Mouse (Mus musculus) B cell, adult 2 months (primary cell): Measurements from ENCODE around the gene 2510039O18Rik.

Experiments
- DNase-seq, 2 experiments: peaks; one replicate each; pipeline ENCODE4 v3.0.0; 2022

2510039O18Rik gene

DNA sequence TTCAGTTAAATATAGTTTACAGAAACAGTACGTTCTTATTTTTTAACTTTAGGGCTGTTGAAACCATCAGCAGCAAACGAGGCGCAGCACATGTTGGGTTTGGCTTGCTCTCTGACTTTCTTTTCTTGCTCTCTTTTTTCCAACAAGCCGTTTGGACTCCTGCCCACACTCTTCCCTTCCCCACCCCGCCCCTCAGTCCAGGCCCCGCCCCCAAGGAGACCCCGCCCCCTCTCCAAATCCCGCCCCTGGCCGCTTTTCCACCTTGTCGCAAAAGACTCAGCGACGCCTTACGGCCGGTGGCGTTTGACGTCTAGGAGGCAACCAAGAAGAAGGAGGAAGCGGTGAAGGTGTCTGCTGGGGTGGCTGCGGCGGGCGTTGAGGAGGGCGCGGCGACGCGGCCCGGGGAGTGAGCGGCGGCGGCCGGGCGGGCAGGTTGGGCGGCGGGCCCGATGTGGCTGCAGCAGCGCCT lies at the start of gene 2510039O18Rik:
Gene 2510039O18Rik (plus strand): TSS at position 320 of the 469 bp plus-strand sequence.
- DNase-seq = peak; percentile 81 to 82

DNA sequence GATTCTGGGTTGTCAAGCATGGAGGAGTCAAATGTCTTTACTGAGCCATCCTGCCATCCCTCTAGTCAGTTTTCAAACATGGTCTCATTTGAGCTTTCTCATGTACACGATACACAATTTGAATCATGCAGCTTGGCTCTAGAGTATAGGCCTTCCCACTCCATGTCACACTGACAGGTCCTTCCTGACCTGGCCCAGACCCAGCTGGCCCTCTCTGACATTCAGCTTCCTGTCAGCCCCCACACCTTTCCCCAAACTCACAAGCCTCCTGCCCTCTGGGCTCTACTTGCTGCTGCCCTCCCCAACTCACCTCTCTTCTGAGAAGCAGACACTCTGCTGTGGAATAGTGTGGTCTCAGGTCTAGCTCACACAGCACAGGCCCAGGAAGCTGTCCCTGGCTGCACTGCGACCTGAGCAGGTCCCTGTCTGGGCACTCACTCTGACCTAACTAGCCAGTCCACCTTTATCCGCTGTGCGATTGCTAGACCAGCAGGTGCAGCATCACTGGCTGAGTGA lies 44.8 kb upstream of the 2510039O18Rik start:
- DNase-seq = no peak

DNA sequence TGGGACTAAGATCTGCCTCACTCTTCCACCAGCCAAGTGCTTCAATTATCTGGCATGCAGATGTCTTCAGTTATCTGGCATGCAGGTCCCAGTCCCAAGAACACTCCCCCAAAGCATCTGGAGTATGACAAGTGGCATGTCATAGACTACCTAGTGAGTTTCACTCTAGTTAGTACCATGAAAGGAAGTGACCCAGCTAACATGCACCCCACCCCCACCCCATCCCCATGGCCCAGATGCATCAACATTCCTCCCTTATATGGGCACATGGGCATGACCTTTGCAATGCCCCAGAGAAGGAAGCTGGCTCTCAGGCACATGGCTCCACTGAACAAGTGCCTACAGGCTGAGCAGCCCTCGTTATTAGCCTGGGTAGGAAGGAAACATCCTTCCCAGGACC lies 44.3 kb upstream of the 2510039O18Rik start:
- DNase-seq = no peak

DNA sequence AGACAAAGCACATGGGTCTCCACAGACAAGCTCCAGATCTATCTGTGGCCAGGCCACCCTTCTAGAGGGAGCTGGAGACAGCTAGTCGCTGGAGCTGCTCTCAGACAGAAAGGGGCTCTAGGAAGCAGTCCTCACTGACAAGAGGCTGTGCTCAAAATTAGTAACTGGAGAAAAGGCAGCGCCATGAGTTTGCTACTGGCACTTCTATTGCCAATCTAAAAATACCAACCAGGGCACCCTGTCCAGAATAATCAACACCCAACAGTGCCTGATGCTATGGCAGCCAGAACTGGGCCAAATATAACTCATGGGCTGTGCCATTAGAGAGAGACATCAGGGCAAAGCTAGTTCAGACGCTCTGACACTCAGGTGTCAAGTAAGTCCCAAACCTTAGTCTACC lies 43.3 kb upstream of the 2510039O18Rik start:
- no peak for DNase-seq

DNA sequence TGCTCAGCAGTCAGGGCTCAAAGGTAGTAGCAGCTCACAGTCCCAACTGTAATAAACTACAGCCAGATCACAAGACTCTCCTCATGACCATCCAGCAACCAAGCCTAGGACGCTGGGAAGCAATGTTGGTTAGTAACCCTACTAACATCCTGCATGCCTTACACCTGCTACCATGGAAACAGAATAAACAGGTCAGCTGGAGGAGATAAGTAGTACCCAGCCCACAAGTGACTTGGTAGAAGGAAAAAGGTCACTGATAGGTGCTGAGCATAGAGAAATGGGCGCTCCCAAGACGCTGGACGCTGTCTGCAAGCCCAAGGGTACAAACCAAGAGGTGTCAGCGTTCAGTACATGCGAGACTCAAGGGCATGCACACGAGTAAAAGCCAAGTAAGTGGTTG lies 40.2 kb upstream of the 2510039O18Rik start:
- DNase-seq = no peak

DNA sequence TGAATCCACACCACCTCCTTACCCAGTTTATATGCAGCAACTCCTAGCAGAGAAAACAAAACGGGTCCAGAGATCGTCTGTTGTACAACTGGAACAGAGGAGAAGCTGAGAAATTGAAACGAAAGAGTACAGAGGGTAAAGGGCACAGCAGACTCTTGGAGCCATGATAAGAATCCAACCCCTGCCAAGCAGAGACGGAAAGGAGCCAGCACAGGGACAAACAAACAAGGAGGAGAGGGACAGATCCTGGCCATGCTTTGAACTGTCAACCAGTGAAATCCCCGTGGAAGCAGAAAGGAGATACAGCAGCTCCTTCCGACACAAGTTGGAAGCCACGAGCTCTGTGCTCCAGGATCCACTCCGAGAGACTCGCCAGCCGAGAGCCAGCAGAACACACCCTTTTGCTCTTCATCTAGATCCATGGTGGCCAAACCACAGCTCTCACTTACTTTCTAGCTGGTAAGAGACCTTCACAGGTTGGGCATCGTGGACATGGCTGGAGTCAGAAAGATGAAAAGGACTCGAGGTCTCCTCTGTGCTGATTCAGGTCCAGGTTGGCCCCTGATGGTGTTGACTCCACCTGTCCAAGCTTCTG lies 37.7 kb upstream of the 2510039O18Rik start:
- no peak for DNase-seq

DNA sequence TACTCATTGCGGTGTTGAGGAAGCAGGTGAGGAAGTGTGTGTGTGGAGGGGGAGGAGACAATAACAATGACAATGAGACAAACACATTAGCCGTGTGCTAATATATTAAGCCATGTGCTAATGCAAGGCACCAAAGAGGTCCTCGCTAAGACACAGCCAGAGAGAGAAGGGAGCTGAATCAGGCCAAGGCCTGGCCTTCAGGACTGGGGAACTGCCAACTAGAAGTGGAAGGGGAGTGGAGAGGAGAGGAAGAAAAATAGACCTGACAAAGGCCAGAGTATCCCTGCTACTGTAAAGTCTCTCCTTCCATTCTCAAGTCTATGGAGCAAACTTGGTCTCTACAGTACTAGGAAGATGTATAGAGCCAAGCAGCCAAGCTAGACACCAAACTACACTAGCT lies 37.1 kb upstream of the 2510039O18Rik start:
- no peak for DNase-seq

- peak; percentile 93 for DNase-seq
These were observed 36.2 kb upstream of the 2510039O18Rik start, which contains the start of gene Mfn2 for GRCm38 (mm10) chr4:147904313-147905089. TSS of gene Mfn2 (minus strand) at chr4:147904704.

DNA sequence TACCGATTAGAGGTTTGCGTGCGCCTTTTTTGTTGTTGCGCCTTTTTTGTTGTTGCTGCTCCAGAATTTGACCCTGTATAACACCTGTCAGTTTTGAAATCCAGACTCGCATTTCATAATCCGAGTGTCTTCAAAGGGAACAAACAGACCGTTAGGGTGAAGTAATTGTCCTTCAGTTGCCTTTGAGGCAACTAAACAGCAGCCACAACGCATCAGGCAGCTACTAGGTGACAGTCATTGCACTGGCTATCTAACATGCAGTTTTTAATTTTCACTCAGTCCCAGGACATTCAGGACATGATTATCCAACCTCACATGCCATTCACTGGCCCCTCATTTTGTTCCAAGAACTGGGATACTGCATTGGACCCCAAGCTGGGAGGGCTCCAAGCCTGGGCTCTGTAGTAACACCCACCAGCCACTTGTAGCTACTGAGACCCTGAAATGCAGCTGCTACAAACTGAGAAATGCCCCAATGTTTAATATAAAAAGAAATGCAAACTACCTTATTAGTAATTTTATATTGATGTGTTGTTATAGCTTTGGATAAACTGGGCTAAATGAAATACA lies 35.5 kb upstream of the 2510039O18Rik start:
- peak; percentile 20 for DNase-seq

DNA sequence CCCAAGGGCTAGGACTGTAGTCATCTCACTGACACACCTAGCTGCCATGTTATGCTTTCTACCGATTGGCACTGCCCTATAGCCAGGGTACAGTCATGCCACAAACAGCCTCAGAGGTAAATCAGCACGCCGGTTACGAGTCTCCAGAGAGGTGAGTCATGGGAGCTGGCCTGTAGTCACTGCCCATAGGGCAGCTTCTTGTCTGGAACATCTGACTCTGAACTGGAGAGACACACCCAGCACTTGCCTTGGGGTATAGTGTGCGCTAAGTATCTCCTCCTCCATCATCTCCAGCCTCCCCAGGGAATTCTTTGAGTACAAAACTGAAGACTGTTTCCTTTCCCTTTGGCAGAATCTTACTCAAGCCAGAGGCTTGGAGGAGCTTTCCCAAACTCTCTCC lies 34.5 kb upstream of the 2510039O18Rik start:
- no peak for DNase-seq

GRCm38 (mm10) chr4:147909486-147909885 lies 31.2 kb upstream of the 2510039O18Rik start:
- DNase-seq = no peak

- peak; percentile 47 to 55 for DNase-seq
These were observed 22.1 kb upstream of the 2510039O18Rik start for GRCm38 (mm10) chr4:147918459-147919121.

GRCm38 (mm10) chr4:147920973-147921372 lies 19.7 kb upstream of the 2510039O18Rik start:
- no peak for DNase-seq

GRCm38 (mm10) chr4:147922341-147922740 lies 18.4 kb upstream of the 2510039O18Rik start:
- no peak for DNase-seq

DNA sequence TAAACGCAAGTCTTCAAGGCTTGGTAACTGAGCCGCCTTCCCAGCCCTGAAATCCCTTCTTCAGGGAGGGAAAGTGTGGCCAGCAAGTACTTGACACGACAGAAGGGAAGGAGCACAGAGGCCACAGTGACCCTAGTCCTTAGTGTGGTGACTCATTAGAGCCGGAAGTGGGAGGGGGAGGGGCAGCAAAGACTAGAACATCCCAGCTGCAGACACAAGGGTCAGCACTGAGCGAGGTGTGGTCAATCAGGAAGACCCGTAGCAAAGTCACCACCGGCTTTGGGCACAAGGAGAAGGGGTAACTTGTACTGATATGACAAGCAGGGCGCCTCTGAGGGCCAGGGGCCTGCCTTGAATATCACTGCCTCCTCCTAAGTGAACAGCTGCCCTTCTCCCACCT lies 13.0 kb upstream of the 2510039O18Rik start:
- no peak for DNase-seq

DNA sequence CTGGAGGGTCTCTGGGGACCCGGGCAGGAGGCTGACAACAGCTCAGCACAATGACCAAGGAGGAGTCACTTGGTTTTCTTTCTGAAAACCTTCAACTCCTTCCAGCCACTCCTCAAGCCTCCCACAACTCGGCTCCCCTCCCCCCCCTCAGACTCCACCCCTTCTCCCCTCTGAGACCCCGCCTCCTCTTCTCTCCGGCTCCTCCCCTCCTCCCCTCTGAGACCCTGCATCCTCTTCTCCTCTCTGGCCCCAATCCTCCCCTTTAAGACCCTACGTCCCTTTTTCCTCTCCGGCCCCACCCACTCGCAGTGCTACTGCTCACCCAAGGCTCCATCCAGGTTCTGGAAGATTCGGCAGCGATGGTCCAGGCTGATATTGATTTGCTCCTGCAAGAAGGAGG lies 12.6 kb upstream of the 2510039O18Rik start:
- DNase-seq = no peak

GRCm38 (mm10) chr4:147928540-147928939 lies 12.2 kb upstream of the 2510039O18Rik start:
- DNase-seq = no peak

DNA sequence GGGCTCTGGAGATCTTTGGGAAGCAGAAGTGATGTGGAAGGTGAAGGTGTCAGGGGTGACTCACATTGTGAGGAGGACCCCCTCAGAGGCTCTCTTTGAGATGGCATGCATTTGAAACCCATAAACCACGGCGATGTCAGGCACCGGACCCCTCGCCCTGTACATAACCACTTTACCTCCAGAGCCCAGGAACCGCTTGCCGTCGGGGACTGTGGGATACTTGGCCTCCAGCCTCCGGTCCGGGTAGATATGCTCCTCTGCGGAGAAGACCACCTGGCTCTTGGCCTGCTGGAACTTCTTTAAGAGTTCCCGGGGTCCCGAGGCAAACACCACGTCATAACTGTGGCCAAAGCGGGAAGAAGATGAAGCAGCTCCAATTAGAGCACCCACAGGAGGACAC lies 9.7 kb upstream of the 2510039O18Rik start:
- DNase-seq = no peak

- DNase-seq = no peak
These were observed 6.6 kb upstream of the 2510039O18Rik start for GRCm38 (mm10) chr4:147934134-147934533.

- DNase-seq = no peak
These were observed 6.1 kb upstream of the 2510039O18Rik start for GRCm38 (mm10) chr4:147934611-147935010.

GRCm38 (mm10) chr4:147935904-147936303 lies 4.8 kb upstream of the 2510039O18Rik start:
- DNase-seq = no peak

DNA sequence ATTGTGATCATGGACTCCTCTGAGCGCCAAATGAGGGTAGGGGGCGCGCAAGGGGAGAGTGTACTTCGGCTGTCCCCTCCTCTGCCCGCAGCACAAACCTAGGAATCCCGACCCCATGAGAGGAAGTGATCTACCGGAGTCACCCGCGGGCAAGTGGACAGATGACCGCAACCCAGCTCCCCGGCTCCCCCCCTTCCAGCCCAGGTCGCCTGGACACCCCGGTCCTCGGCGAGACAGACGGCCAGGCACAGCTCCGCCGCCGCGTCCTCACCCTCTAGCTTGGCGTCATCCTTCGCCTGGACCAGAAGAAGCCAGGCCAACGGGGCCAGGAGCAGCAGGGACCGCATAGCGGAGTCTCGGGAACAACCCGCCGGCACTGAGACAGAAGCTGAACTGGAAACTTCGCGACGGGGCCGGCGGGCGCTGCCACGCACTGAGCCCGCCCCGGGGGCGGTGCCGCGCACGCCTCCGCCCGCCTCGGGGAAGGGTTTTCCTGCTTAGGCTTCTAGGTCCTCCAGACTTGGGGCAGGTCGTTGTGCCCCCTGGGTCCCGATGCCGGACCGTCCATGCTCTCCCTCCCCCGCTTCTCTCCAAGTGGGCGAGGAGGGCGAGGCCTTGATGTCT lies 4.3 kb upstream of the 2510039O18Rik start, which contains the start of gene Plod1:
Gene Plod1 (minus strand): TSS at position 437 of the 624 bp plus-strand sequence.
- DNase-seq = peak; percentile 75

DNA sequence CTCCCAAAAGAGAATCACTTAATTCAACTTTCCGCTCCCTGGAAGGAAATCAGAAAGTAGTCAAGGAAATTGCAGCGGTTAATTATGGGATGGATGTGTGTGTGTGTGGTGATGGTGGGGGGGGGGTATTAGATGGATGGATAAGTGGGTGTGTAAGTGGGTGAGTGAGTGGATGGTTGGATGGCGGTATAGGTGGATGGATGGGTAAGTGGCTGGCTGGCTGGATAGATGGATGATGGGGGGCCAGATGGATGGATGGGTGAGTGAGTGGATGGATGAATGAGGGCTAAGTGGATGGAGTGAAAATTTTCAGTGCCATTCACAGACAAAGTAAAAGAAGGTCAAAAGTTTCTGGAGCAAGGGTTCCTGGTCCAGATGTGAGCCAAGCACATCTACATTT lies 3.7 kb upstream of the 2510039O18Rik start:
- no peak for DNase-seq
